Mouse (Mus musculus) neutrophil, adult 5-6 weeks (primary cell): ENCODE data around the gene Katnal1. TPM values are rescaled to one million over a fixed set of nuclear protein-coding genes. Genes with fewer than 3 reads are reported as not detected.

ENCODE experiments used
- ATAC-seq: fragments of 151-379, 151-347 bp; 2 replicates; pipeline ENCODE4 v1.8.0; 2017; ENCODE audit warnings: mild to moderate bottlenecking, moderate TSS enrichment; ENCODE audit not compliant: insufficient number of reproducible peaks, poor library complexity, low FRiP score, severe bottlenecking; ENCODE audit errors: extremely low read depth
- total RNA-seq: library from RNA; stranded (forward); fragments of 200-1000 nt; gene quantifications from 2 replicates; pipeline ENCODE4 v1.2.3, GENCODE M21; 2017

The Katnal1 gene
- 5.2 and 8.0 TPM in 2 replicates for total RNA-seq

GRCm38 (mm10) chr5:148929116-148929449 is at the start of gene Katnal1:
Gene Katnal1, minus strand, starts transcription at chr5:148929320.
- ATAC-seq: no peak

- peak; percentile 21; the same call in 1 of the 2 replicates for ATAC-seq
Measured at GRCm38 (mm10) chr5:148978458-148979165, 49.5 kb upstream of the Katnal1 start.

GRCm38 (mm10) chr5:148977698-148978457 is 48.8 kb upstream of the Katnal1 start:
- ATAC-seq: no peak

GRCm38 (mm10) chr5:148976876-148977275 is 47.8 kb upstream of the Katnal1 start:
- ATAC-seq: peak; percentile 90

- no peak for ATAC-seq
Measured at GRCm38 (mm10) chr5:148975035-148975434, 45.9 kb upstream of the Katnal1 start.

- no peak for ATAC-seq
Measured at GRCm38 (mm10) chr5:148973019-148973668, 44.0 kb upstream of the Katnal1 start.

- no peak for ATAC-seq
Measured at GRCm38 (mm10) chr5:148972167-148972566, 43.0 kb upstream of the Katnal1 start.

- no peak for ATAC-seq
Measured at GRCm38 (mm10) chr5:148969648-148970047, 40.5 kb upstream of the Katnal1 start.

GRCm38 (mm10) chr5:148968958-148969576 is 39.9 kb upstream of the Katnal1 start:
- no peak for ATAC-seq

GRCm38 (mm10) chr5:148968179-148968578 is 39.1 kb upstream of the Katnal1 start:
- no peak for ATAC-seq

GRCm38 (mm10) chr5:148966395-148966794 is 37.3 kb upstream of the Katnal1 start:
- ATAC-seq: no peak

GRCm38 (mm10) chr5:148965691-148966333 is 36.7 kb upstream of the Katnal1 start:
- ATAC-seq: no peak

GRCm38 (mm10) chr5:148965089-148965591 is 36.0 kb upstream of the Katnal1 start:
- no peak for ATAC-seq

- no peak for ATAC-seq
Measured at GRCm38 (mm10) chr5:148964251-148964650, 35.1 kb upstream of the Katnal1 start.

GRCm38 (mm10) chr5:148960211-148960610 is 31.1 kb upstream of the Katnal1 start:
- ATAC-seq: no peak

- ATAC-seq: peak; percentile 79
Measured at GRCm38 (mm10) chr5:148959068-148959990, 30.2 kb upstream of the Katnal1 start.

- no peak for ATAC-seq
Measured at GRCm38 (mm10) chr5:148958355-148958754, 29.2 kb upstream of the Katnal1 start.
